Mouse (Mus musculus): ENCODE measurements around the gene Mitf.

The Mitf gene

GRCm38 (mm10) chr6:97951711-97952110 lies 144.9 kb downstream of the Mitf start:
- DNase-seq: no peak

GRCm38 (mm10) chr6:97952845-97953244 lies 146.0 kb downstream of the Mitf start:
- no peak for DNase-seq

GRCm38 (mm10) chr6:97956121-97956520 lies 149.3 kb downstream of the Mitf start:
- DNase-seq: no peak

- no peak for DNase-seq
These were observed 149.8 kb downstream of the Mitf start for GRCm38 (mm10) chr6:97956636-97957035.

DNA sequence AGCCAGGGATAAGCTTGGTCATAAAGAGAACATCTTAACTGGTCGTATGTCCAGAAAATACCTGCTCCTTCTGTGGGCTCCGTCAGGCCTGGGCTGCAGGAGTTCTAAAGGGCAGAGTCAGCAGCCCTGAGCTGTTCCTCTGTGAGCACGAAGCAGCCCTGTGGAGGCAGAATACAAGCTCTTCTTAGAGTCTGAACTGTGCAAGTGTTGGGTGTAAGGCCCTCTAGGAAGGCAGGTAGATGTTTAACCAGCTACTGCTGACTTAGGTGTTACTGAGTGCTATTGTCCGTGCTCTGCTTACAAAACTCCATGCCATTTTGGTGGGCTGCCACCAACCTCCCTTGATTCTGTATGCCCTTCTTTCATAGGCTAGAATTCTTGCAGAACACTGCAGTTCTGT lies 151.4 kb downstream of the Mitf start:
- DNase-seq: no peak

DNA sequence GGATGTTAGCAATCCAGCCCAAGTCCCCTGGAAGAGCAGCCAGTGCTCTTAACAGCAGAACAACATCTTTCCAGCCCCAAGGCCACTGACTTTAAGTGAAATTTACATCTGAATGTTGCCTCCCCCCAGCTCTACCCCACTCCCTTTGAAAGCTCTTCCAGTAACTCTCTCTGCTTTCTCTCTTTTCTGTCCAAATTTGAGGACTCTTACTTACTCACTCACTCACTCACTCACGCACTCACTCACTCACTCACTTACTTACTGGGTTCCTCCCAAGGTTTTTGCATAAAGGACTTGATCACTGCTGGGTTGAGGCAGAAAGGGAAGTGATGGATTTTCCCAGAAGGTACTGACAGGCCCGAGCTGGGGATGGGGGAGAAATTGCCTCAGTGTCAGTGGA lies 154.9 kb downstream of the Mitf start:
- no peak for DNase-seq

DNA sequence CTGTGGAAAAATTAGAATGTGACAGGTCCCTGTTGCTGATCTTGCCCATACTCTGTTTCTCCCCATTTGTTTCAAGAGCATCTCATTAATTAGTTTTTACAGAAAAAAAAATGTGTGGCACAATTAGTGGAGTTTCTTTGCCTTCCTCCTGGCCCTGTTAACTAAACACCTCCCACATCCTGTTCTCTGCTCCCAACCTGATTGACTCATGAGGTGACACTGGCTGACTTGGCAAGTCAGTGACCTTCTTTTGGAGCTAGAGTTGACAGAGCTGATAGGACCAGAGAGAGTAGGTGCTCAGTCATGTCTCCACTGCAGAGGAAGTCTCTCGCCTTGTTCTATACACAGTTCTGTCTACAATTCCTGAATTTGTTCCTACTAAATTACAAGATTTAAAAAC lies 155.5 kb downstream of the Mitf start:
- DNase-seq: no peak

DNA sequence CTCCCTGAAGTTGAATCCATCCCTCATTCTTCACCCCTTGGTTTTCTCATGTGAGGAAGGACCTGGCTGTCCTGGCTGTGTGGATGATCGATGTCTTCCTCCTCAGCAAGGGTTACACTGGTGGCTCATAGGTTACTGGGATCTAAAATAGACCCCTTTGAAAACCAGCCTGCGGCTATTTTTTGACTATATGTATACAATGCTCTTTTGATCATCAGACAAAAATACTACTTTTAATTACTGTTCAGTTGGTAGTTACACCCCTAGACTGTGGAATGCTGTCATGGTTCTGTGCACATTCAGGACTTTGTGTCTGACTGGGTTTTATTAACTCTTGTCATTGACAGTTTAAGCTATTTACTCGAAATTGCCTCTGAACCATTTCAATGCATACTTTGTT lies 157.9 kb downstream of the Mitf start:
- DNase-seq: no peak

DNA sequence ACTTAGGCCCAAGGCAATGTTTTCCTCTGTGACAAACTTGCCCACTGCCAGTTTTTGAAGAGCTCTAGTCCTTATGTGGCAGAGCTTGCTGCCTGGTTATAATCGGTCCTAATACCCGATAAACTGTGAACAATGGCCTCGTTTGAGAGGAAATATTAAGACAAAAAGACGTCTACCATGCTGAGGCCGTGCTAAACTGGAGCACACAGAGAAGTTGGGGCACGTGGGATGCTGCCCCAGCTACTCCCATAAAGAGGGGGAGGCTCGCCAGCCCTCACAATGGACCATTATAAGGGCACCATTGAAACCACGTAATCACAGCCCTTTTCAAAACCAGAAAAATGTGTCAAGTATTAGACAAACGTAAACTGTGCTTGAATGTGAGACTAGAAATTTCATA lies 174.8 kb downstream of the Mitf start:
- DNase-seq: no peak

DNA sequence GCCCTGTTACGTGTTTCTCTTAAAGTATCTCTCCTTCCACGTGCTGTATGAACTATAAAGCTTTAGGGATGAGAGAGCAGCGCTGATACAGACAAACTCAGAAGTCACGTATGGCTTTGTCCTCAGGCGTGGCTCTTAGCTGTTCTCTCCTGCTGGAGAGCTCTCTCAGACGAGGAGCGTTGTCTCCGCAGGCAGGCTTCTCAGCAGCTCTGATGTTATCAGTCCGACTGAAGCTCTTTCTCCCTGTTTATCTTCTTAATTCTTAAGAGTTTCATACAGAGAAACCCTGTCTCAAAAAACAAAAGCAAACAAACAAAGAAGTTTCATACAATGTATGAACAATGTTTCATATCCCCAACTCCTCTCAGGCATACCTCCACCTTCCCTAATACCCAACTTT lies 178.8 kb downstream of the Mitf start:
- DNase-seq: no peak

DNA sequence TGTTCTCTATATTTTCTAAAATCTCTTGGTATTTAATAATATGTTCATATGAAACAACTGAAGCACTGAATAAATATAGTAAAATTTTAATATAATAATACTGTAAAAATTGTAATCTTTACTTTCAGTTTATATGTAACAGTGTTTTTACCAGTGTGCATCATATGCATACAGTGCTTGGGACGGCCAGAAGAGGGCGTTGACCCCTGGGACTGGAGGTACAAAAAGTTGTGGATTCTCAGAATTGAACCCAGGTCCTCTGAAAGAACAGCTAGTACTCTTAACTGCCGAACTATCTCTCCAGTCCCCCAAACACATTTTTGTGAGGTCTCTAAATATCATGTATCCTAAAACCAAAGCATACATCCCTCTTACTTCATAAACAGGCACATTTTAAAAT lies 179.6 kb downstream of the Mitf start:
- no peak for DNase-seq

DNA sequence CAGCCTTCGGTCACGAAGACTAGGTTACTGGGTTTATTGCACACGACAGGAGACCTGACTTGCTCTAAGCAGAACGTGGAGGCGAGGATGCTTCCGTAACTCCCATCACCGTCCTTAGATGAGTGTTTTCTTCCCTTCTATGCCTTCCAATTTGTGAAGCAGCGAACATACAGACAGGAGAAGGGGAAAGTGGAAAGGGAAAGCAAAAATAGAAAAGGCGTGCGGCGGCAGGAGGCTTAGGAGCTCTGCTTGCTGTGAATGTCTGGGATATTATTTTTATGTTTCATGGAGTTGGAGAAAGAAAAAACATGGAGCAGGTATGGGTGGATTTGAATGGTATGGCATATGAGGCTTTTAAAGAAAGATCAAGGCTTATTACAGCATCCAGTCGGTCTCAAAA lies 186.7 kb downstream of the Mitf start:
- no peak for DNase-seq

- no peak for DNase-seq
These were observed 188.9 kb downstream of the Mitf start for GRCm38 (mm10) chr6:97995606-97996307.

DNA sequence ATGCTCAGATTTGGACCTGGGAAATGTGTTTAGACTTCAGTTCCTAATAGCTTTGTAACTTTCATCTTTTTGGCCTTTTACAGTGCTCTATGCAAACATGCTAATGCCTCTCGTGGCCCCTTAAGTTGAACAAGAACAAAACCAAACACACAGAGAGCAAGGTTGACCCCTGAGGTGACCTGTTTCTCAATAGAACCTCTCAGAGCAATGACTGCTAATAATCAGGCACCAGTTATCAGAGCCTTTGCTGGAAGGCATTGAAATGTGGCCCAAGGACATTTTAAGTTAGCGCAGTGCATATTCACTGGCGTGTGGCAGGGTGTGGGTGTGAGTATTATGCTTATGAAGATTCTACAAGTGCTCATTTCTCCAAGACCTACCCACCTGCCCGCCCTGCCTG lies 194.7 kb downstream of the Mitf start:
- no peak for DNase-seq

DNA sequence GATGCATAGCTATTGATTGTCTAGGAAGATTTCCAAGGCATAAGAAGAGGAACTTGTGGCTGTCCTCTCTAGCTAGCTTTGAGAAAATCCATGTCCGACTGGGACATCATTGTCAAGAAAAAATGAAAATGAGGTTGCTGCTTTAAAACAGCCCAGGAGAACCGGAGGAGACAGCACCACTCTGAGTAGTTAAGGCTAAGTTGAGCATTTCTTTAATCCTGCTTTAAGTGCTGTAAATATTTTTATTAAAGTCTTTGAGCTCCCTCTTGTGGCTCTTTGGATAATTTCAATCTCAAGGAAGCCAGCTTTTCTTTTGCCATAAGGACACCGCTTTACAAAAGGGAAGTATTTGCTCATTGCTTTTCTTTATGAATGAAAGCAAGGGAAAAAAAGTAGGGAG lies 196.3 kb downstream of the Mitf start:
- no peak for DNase-seq

DNA sequence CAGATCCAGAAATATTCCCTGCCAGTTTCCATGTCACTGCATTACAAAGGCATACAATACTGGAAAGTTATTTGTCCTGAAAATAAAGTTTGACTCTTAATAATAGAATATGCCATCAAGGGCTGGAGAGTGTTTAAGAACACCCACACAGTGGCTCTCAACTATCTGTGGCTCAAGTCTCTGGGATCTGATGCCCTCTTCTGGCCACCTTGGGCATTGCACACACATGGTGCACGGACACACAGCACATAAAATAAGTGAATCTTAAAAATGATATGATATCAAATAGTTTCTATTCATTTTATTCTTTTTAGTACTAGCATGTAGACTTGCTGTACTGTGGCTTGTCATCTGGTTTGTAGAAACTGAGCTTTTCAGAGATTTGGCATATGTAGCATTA lies 198.7 kb downstream of the Mitf start:
- no peak for DNase-seq

DNA sequence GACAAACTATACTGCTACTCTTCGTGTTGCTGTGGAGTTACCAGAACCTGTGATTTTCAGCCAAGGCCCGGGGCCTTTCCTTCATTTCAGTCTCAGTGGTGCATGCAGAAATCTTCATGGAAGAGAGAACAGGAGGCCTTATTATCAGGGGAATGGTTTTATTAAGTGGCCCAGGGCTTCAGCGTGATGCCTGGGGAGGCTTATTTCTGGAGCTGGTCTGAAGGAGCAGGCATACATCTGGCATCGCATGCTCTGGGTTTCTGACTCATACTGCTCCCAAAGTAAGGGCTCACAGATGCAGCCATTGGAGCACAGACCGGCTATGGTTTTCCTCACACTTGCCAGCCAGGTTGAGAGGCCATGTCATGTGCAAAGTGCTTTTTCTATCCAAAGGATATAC lies 208.2 kb downstream of the Mitf start:
- no peak for DNase-seq

DNA sequence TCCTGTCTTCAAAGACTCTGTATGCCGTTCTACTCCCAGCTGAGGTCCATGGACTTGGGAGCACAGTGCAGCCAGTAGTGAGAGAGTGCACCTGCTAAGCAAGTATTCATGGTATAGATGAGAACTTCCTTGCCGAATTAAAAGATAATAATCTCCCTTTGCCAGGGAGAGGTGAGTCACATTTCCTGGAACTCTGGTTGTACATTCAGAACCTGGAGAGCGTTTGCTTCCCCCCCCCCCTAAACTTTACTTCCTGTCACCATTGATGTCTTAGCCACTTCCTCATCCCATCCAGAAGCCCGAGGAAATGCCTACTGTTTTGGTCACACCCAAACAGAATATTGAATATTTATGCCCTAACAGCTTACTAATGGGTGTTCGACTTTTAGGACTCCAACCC lies 209.0 kb downstream of the Mitf start:
- no peak for DNase-seq

GRCm38 (mm10) chr6:98023876-98024275 lies 217.0 kb downstream of the Mitf start:
- DNase-seq: no peak

DNA sequence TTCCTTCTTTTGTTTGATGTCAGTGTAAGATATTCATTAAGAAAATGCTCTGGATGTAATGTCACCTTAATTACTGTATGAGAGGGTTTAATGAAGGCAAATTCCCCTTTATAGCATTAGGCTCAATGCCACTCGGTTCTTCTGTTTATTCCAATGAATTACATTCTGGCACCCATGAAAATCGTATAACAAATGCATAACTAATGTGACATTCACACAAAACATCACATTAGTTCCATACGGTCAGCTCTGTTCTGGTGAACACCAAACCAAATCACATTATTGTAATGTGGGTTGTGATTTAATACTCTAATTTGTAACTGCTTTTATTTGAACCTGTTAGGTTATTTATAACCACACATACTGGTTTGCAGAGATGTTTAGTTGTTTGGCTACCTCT lies 231.7 kb downstream of the Mitf start:
- DNase-seq: no peak

DNA sequence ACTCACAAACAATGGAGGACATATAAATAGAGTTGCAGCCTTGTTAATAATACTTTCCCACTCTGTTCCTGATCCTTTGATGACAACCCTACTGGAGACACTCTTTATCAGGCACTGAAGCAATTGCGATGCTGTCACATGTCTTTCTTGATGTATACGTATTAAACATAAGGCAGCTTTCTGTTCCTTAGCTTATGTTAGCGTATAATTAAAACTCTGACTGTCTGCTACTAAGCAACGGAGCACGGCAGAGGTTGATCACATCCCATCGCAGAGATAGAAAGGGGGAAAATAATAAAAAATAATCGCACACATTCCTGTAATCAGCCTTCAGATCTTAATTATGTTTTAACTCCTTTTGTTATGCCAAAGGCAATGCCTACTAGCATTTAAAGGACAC lies 234.9 kb downstream of the Mitf start:
- DNase-seq: no peak

GRCm38 (mm10) chr6:98046295-98047108 lies 239.7 kb downstream of the Mitf start:
- no peak for DNase-seq

GRCm38 (mm10) chr6:98047741-98048140 lies 240.9 kb downstream of the Mitf start:
- DNase-seq: no peak

DNA sequence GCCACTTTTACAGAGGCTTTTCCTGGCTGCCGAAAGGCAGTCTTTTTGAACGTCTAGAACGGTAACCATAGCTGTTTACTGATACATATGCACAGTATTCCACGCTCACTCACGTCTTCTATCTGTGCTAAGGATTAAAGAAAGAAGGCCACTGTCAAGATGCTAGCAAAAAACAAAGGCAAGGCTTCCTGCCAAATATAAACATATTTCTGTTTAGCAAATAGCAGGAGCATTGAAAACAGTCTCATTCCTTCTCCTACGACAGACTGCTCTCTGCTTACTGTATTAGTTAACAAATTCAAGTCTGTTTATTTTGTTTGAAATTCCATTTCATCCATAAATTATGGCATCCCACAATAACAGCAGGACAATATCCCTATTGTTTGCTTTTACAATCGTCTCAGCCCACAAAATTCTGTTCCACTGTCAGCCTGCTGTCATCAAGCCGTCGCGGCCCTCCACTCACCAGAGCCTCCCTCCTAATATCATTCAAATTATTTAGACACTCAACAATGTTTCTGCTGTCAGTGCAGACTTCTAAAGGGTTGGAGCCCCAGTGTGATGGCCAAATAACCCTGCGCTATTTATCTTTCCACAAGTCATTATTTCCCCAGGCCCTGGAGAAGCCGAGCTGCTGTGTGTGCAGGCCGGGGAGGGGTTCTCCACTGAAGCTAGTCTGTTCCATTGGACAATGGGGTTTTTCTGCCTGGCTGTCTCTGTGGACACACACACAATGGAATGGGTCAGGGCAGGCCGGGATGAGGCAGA lies 242.0 kb downstream of the Mitf start:
- DNase-seq: no peak

Data from thymus, adult 18-20 months (tissue).